Comparison of ENCODE assay signal across 26 mouse cellular contexts in the genomic region with DNA sequence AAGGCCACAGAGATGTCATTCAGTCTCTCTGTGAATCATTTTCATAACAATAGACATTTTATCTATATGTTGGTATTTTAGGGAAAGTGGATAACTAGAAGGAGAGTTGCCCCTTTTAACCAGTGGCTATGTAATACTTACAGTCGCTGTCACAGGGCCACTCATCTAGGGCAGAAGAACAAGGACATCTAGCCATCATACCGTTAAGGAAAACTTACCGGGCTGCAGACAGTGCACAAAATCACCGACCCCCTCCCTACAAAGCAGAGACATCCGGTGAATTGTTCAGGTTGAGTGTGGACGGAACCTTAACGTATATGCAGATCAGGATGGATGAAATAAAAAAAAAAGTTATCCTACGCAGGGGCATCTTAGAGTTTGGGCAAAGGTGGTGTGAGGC.
DNase-seq lines count a peak whose midpoint lies in the region; ATAC-seq and TF ChIP-seq lines count a peak whose summit lies in the region.
"Had no signal": no experiment of that assay in that cellular context is flagged by ENCODE, and none has a peak within 500 bp of the region (broad histone marks: within the 10 kb centered on the region; RNA-seq: fewer than 3 reads in every experiment).

No protein-coding gene starts in this region.

- peaks cover 22% of the 10 kb centered on the region for H3K36me3 ChIP-seq in heart, adult 2 months (ENCODE audit: control insufficient read depth, insufficient read depth, low read length)
- H3K36me3 ChIP-seq in heart, embryonic 11.5 days (ENCODE audit: control insufficient read depth, insufficient read depth, low read length) = no peaks in the 10 kb centered on the region
- H3K36me3 ChIP-seq in midbrain, embryonic 11.5 days (ENCODE audit: control insufficient read depth, insufficient read depth, low read length) = no peaks in the 10 kb centered on the region
- H3K36me3 ChIP-seq in midbrain, postnatal 0 days (ENCODE audit: insufficient read depth, low read length) = peaks cover 5% of the 10 kb centered on the region
- H3K36me3 ChIP-seq: embryonic facial prominence, embryonic 13.5 days; forebrain, embryonic 10.5 days; forebrain, embryonic 12.5 days had no signal

- intact Hi-C loops in gastrocnemius, adult 2 months (cut with DNase I) = no loop called here
- intact Hi-C loops in heart, adult 2 months (cut with DNase I) = loop anchor here (5.0 kb wide), 1 partner anchor 113 kb away; no protein-coding TSS in a partner anchor

- TF ChIP-seq CTCF in gastrocnemius, adult 2 months (IDR thresholded peaks at IDR 0.05) = no peak
- no peak for TF ChIP-seq CTCF in heart, adult 2 months (IDR thresholded peaks at IDR 0.05)
- TF ChIP-seq CTCF in midbrain, postnatal 0 days (IDR thresholded peaks at IDR 0.05) = no peak

- H3K79me2 ChIP-seq in heart, adult 2 months (replicated peaks; ENCODE audit: control insufficient read depth, insufficient read depth, low read length) = no peaks in the 10 kb centered on the region

- H3K4me1 ChIP-seq in heart, adult 2 months (ENCODE audit: control insufficient read depth, insufficient read depth, low read length) = peaks cover 18% of the 10 kb centered on the region
- 0 out of 2 replicates have a peak, but pooled peaks cover 10% of the 10 kb centered on the region for H3K4me1 ChIP-seq in heart, embryonic 11.5 days (ENCODE audit: control insufficient read depth, insufficient read depth, low read length)
- H3K4me1 ChIP-seq in midbrain, embryonic 11.5 days (ENCODE audit: control insufficient read depth, insufficient read depth, low read length) = no peaks in the 10 kb centered on the region
- H3K4me1 ChIP-seq in midbrain, postnatal 0 days (ENCODE audit: insufficient read depth, low read length) = no peaks in the 10 kb centered on the region; the same call in 1 of the 2 replicates
- H3K4me1 ChIP-seq: forebrain, embryonic 12.5 days had no signal

- no peaks in the 10 kb centered on the region for H3K27me3 ChIP-seq in heart, adult 2 months (ENCODE audit: control insufficient read depth, insufficient read depth, low read length)
- H3K27me3 ChIP-seq in heart, embryonic 11.5 days (ENCODE audit: control insufficient read depth, insufficient read depth, low read length) = no peaks in the 10 kb centered on the region
- H3K27me3 ChIP-seq in midbrain, embryonic 11.5 days (ENCODE audit: control insufficient read depth, insufficient read depth, low read length) = no peaks in the 10 kb centered on the region
- no peaks in the 10 kb centered on the region for H3K27me3 ChIP-seq in midbrain, postnatal 0 days (ENCODE audit: insufficient read depth, low read length)
- H3K27me3 ChIP-seq: CH12.LX; embryonic facial prominence, embryonic 13.5 days; embryonic facial prominence, embryonic 15.5 days; forebrain, embryonic 12.5 days; Patski had no signal

- peak overlapping the region; percentile 81; the same call in 1 of the 2 replicates for H3K27ac ChIP-seq in gastrocnemius, adult 2 months
- peak overlapping the region; percentile 2; the same call in 1 of the 2 replicates for H3K27ac ChIP-seq in heart, adult 2 months
- H3K27ac ChIP-seq in heart, embryonic 11.5 days (ENCODE audit: low read depth, low read length) = no peak overlapping the region
- no peak overlapping the region for H3K27ac ChIP-seq in midbrain, embryonic 11.5 days (ENCODE audit: low read depth, low read length)
- no peak overlapping the region for H3K27ac ChIP-seq in midbrain, postnatal 0 days (ENCODE audit: low read depth, low read length)
- H3K27ac ChIP-seq: embryonic facial prominence, embryonic 13.5 days; embryonic facial prominence, embryonic 15.5 days; forebrain, embryonic 12.5 days had no signal

- H3K9me3 ChIP-seq in heart, embryonic 11.5 days (replicated peaks; ENCODE audit: control insufficient read depth, low read length) = no peaks in the 10 kb centered on the region
- H3K9me3 ChIP-seq in midbrain, embryonic 11.5 days (ENCODE audit: control insufficient read depth, low read length) = no peaks in the 10 kb centered on the region
- no peaks in the 10 kb centered on the region for H3K9me3 ChIP-seq in midbrain, postnatal 0 days (ENCODE audit: low read length)
- H3K9me3 ChIP-seq: embryonic facial prominence, embryonic 13.5 days; embryonic facial prominence, embryonic 15.5 days; forebrain, embryonic 10.5 days; forebrain, embryonic 12.5 days; G1E had no signal

- TF ChIP-seq EP300 in heart, adult 2 months (IDR thresholded peaks at IDR 0.05; ENCODE audit: insufficient read depth, low read depth, low read length) = no peak

- no peak overlapping the region for H3K4me3 ChIP-seq in gastrocnemius, adult 2 months
- H3K4me3 ChIP-seq in heart, adult 2 months = no peak overlapping the region
- H3K4me3 ChIP-seq in heart, embryonic 11.5 days (ENCODE audit: low read depth, low read length) = no peak overlapping the region
- no peak overlapping the region for H3K4me3 ChIP-seq in midbrain, embryonic 11.5 days (ENCODE audit: low read depth, low read length)
- H3K4me3 ChIP-seq in midbrain, postnatal 0 days (ENCODE audit: low read depth, low read length) = no peak overlapping the region
- H3K4me3 ChIP-seq: embryonic facial prominence, embryonic 13.5 days; embryonic facial prominence, embryonic 15.5 days; erythroblast, embryonic 14.5 days; forebrain, embryonic 10.5 days; forebrain, embryonic 12.5 days had no signal

- no peak for ATAC-seq in heart, embryonic 11.5 days (replicated peaks; ENCODE audit: insufficient number of reproducible peaks, low FRiP score, low TSS enrichment)
- ATAC-seq in midbrain, embryonic 11.5 days (ENCODE audit: low FRiP score) = no peak
- ATAC-seq in midbrain, postnatal 0 days (ENCODE audit: low FRiP score) = no peak
- ATAC-seq: activated CD4-positive, CD25-positive, alpha-beta regulatory T cell, adult 4 months; CD4-positive, CD25-positive, alpha-beta regulatory T cell, adult 4 months; Patski had no signal

- 88% methylated on average over 8 of the region's 8 CpGs for WGBS in heart, adult 2 months
- WGBS in heart, embryonic 11.5 days (ENCODE audit: insufficient replicate concordance) = 84% methylated on average over 8 of the region's 8 CpGs
- 92% methylated on average over 8 of the region's 8 CpGs for WGBS in midbrain, embryonic 11.5 days
- 93% methylated on average over 8 of the region's 8 CpGs for WGBS in midbrain, postnatal 0 days

- no peak for TF ChIP-seq POLR2A in heart, adult 2 months (IDR thresholded peaks at IDR 0.05; ENCODE audit: insufficient read depth, low read depth, low read length)

- H3K4me2 ChIP-seq in heart, embryonic 11.5 days = no peak overlapping the region
- no peak overlapping the region for H3K4me2 ChIP-seq in midbrain, embryonic 11.5 days
- no peak overlapping the region for H3K4me2 ChIP-seq in midbrain, postnatal 0 days (ENCODE audit: low read depth, low read length, poor library complexity, severe bottlenecking)
- H3K4me2 ChIP-seq: embryonic facial prominence, embryonic 13.5 days; embryonic facial prominence, embryonic 15.5 days; forebrain, embryonic 12.5 days had no signal

- no peak for DNase-seq in gastrocnemius, adult 2 months
- no peak for DNase-seq in gastrocnemius, postnatal 4 days (ENCODE audit: low spot score in 2 of 2)
- no peak for DNase-seq in heart, adult 2 months
- peak; percentile 75 for DNase-seq in midbrain, embryonic 11.5 days (ENCODE audit: low spot score, missing footprints)
- DNase-seq in midbrain, postnatal 0 days (ENCODE audit: low spot score) = no peak
- DNase-seq: adrenal gland, adult 8-10 months; adrenal gland, postnatal 14 days; adrenal gland, postnatal 36 days; B cell, adult 2 months; cerebellum, adult 11 months; cerebellum, adult 18-20 months; cerebellum, adult 8-10 months; cerebellum, postnatal 14 days; cerebellum, postnatal 36 days; embryo, embryonic 11 days had no signal

- H3K9ac ChIP-seq in heart, adult 2 months (ENCODE audit: low read depth, low read length) = no peak overlapping the region
- no peak overlapping the region for H3K9ac ChIP-seq in heart, embryonic 11.5 days (ENCODE audit: low read depth, low read length)
- H3K9ac ChIP-seq in midbrain, embryonic 11.5 days (ENCODE audit: low read length) = no peak overlapping the region
- no peak overlapping the region for H3K9ac ChIP-seq in midbrain, postnatal 0 days (replicated peaks; ENCODE audit: low read length, poor library complexity, severe bottlenecking)
- H3K9ac ChIP-seq: embryonic facial prominence, embryonic 13.5 days; embryonic facial prominence, embryonic 15.5 days; forebrain, embryonic 12.5 days had no signal

Comparison
In these comparisons a context has a peak if more than half of its experiments do, and no peak if none do; other contexts are left out.
1. H3K27ac ChIP-seq: peak in gastrocnemius, adult 2 months (single experiment) and heart, adult 2 months (single experiment); none in heart, embryonic 11.5 days (single experiment), midbrain, embryonic 11.5 days (single experiment) and midbrain, postnatal 0 days (single experiment).